Mouse (Mus musculus): ENCODE measurements at regions not wholly inside any gene's neighbourhood (a gene's known extent, or its start where the extent isn't known, plus 50 kb on each side); places are given as distances from the start of the nearest gene placed in this dataset.
A peak's percentile ranks its signal among the peaks of the same experiment; 100 is the strongest.
"Not testable (repeated sequence)": the region's sequence is repeated elsewhere in the genome, so short reads cannot be mapped to it uniquely, and the experiment has no call there.

DNA sequence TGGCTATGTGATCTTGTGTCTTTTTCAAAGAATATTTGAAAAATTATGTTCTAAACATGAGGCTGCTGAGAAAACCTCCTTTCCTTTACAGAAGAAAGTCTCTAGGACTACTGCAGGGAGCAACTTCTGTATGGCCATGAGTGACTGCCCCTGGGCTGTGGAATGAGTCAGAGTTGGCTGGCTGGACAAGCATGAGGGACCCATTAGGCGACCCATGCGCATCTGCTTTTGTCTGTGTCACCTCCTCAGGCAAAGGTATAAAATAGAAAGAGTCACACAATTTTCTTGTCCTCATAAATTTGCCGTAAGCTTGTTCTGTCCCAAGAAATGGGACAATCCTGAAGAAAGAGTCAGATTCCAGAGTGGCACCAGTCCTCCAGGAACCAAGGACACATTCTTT lies 220.1 kb upstream of the Irx1 start:
- DNase-seq (ENCODE audit: extremely low read depth, low read depth, low spot score) = no peak

DNA sequence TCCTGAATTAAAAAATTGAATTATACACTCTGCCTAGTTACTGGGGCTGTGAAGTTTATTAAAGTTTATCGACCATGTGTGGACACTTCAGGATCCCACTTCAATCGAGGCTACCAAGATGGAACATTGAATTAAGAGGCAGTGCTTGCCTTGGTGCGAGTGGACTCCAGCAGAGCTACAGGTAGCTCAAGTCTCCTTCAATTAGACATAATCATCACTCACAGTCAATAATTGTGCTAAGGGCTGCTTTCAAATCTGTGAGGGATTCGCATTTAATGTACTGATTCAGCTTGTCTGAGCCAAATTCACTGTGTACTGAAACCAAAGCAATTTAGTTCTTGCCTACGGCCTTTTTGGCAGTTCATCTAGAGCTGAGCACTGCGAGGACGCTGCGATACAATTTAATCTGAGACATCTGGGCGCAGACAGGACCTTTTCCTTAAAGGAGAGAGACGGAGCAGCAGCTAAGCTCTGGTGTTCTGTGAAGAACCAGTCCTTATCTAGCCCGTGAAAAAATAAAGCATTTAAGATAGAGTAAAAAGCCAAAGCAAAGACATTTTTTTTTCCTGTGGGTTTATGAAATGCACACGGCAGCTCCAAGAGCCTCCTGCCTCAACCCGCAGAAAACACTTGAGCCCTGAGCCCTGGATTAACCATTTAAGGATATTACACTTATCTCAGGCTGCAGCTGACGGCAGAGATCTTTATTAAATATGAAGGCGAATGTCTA lies 220.8 kb upstream of the Irx1 start:
- peak; percentile 95 for DNase-seq (ENCODE audit: extremely low read depth, low read depth, low spot score)

DNA sequence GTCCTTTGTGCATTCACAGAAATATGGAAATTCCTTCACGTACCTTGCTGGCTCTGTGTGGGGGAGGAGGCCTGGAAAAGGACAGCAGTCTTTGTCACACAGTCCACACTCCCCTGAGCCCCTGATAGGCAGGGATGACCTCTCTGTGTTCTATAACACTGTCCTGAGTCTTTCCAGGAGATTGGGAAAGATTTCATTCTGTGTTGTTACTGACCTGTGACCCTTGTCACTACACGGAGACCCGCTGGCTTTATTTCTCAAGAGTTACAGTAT lies 221.3 kb upstream of the Irx1 start:
- no peak for DNase-seq (ENCODE audit: extremely low read depth, low read depth, low spot score)

DNA sequence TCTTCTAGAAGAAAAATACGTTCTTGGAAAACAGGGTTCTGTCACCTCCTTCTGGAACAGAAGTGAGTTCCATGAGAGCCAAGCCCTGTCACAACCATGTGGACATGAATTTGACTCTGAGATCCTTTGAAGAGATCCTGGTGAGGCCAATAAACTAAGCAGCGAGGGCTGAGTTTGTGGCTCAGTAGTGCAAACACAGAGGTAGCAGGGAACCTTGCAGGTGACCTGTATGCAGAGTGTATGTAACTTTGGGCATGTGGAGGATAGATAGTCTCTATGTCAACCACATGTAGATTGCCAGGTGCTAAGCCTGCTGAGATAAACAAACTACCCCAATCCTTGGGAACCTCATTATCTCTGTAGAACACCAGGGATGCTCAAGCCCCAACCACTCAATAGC lies 232.4 kb upstream of the Irx1 start:
- no peak for DNase-seq (ENCODE audit: extremely low read depth, low read depth, low spot score)

DNA sequence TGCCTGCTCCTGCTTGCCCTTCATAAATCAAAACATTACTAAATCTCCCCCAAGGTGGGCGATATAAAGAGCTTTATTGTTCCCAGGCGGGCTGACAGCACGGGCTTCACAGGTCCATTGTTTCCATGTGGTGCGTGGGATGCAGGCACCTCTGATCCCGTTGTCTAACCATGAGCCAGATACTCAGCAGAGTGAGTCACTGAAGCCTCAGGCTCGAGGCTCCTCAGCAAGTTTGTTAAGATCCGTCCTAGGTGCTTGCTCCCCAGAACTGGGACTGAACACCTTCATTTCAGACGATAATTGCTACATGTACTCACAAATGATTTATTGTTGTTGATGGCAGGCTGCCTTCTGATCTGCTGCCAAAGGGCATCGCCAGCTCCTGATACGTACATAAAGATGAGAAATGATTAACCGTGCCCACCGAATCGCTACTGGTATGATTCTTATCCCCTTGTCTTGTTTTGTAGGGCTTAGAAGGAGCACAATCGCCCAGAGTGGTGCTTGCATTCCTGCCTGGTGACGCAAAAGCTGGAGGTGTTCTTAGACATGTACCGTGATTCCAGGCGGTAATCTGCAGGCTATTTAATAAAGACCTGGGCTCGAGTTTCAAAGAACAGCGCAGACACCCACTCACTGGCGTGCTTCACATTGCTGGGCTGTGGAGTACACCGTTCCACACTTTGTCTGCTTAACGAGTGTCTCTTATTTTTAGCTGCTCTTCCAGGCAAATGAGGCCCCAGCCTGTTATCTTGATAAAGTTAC lies 235.0 kb upstream of the Irx1 start:
- peak; percentile 100 for DNase-seq (ENCODE audit: extremely low read depth, low read depth, low spot score)

DNA sequence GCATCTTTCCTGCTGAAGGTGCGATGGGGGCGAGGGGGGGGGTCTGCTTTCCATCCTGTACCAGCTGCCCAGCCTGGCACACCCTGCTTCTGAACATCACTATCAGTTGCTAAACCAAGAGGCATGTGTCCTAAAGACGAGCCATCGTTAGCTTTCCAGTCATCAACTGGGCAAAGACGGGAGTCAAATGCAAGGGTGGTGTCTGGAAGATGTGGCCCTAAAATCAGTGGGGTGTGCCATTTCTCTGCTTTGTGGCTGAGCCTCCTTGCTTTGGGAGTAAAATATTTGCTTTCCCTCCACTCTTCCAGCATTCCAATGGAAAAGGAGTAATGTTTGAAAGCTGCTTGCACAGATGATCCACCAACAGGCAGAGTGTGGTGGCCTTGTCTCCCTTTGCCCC lies 246.0 kb upstream of the Irx1 start:
- DNase-seq (ENCODE audit: extremely low read depth, low read depth, low spot score) = no peak

DNA sequence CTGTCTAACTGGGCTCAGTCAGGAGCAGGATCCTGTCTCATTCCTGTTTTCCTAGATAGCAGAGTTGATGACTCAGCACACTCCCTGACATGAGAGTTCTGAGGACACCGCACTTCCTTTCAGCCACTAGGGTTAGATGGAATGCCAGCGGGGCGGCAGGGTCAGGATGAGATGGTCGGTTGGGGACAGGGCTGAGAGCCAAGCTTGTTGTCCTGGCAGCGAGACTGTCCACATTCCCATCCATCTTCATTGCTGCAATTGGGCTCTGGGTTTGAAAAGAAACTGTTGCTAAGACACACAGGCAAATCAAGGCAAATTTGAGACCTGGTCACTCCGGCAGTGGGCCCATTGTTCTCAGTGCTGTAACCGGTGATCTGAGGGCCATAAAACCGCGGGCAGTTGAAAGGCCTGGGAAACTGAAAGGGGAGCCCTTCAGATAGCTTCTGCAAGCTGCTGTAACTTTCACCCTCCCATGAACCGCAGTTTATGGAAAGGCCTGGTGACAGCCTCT lies 246.5 kb upstream of the Irx1 start:
- DNase-seq (ENCODE audit: extremely low read depth, low read depth, low spot score) = no peak

DNA sequence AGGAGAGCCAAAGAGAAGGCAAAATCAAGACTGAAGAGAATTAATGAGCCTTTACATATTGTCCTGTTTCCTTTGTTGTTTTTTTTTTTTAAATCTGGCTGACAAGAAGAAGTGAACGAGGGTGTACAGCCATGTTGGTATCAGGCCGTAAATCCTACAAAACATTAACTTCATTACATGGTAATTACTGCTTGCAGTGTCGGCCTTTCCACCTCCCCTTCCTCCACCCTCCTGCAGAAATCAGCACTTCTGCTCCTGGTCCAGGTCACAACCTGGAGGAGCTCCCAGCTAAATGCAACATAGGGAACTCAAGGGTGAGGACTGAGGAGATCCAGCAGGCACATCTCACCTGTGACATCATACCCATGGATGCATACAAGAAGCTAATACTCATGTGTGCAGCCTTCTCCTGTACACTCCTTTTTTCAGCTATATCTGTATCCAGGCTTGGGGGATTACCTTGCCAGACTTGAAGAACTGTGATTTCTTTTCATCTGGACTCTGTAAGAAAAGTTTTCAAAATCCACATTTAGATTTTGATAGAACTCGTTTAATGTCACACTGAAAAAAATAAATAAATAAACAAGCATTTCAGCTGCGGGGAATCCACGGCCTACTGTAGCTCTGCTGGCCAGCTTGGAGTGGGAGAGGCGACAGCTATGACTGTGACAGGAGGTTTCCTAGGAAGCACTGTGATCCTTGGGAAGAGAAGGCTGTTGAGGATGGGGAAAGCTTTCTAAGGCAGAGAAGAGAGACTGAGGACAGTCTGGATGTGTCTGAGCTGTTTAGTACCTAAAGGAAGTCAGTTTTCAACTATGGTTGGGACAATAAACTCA lies 247.2 kb upstream of the Irx1 start:
- no peak for DNase-seq (ENCODE audit: extremely low read depth, low read depth, low spot score)

DNA sequence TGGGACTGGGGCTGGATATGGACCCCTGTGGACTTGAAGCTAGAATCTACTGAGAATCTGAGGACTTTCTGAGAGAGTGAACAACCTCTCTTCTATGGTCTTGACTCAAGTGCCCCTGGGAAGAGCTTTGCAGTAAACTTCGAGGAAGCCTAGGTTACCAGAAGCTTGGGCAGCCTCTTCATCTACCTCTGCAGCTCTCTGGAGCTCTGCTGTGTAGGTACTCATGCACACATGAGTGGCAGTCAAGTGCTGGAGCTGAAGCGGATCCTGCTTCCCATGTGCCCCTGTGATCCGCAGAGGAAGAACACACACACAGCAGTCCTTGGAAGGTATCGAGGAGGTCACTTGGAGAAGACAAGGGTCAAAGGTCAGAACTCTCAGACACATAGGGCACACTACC lies 248.2 kb upstream of the Irx1 start:
- DNase-seq (ENCODE audit: extremely low read depth, low read depth, low spot score) = no peak

DNA sequence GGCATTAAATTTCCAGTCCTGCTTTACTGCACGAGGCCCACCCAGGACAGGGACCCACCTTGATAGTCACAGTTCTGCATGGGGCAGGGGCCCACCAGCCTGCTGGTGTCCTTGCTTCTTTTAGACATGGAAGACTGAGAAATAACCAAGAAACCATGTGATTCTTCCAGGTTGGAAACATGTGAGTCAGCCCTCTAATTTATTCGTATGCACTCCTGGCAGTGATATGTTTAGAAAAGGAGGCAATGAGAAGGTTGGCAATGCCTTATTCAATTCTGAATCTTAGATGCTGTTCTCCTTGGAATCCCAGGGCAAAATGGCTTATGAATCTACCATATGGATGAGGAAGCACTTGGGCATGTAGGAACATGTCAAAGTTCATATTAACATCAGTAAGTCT lies 249.2 kb upstream of the Irx1 start:
- no peak for DNase-seq (ENCODE audit: extremely low read depth, low read depth, low spot score)

DNA sequence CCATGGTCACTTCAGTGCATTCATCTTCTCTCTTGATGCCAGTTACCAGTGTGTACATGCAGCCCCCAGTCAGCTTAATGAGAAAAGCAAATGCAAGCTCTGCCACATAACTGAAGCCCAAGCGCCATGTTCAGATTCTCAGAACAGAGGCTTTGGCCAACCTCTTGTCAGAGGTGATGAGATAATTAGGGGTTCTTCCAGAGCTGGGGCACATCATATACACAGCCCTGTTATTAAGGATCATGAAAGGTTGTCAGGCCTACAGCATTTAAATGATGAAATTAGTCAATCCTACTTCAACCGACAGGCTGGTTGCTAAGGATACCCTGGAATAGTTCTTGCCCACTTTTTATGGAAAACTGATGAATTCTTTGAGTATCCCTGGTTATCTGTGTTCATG lies 255.8 kb upstream of the Irx1 start:
- DNase-seq (ENCODE audit: extremely low read depth, low read depth, low spot score) = no peak

DNA sequence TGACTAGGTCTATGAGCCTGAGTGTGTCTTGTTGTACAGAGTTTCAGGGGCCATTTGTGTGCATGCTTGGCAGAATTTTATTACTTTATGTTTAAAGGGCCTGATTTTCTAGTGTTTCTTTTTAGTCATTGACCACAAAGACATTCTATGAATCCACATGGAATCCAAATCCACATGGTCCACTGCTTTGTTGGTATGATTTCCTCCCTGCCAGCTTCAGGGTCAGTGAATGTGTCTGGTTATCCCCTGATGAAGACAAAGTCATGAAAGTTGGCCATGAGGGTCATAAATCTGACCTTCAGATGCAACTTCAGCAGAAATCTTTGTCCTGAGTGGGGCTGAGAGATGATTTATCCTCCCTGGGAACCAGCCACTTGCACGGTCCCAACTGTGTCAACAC lies 263.6 kb upstream of the Irx1 start:
- no peak for DNase-seq (ENCODE audit: extremely low read depth, low read depth, low spot score)

DNA sequence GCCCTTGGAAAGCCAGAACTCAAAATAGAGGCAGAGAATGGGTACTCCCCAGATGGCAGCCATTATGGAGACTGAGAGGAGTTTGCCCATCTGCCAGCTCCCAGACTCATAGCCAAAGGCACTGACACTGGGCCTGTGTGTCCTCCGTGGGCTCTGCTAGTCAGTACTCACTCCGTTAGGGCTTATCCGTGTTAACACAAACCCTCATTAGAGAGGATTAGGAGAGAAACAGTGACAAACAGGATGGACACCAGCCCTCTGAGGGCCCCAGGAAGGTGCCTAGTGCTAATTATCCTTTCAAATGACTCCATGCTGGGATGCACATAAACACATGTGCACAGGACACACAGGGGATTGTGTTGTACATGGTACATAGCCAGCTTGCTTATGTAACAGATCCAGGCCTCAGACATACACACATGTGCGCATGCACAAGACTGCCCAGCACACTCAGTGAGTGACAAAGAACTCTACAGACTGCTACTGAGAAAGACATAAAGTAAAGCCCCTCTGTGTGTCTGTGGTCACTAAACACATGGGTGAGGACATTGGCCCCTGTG lies 267.6 kb upstream of the Irx1 start:
- DNase-seq (ENCODE audit: extremely low read depth, low read depth, low spot score) = no peak

DNA sequence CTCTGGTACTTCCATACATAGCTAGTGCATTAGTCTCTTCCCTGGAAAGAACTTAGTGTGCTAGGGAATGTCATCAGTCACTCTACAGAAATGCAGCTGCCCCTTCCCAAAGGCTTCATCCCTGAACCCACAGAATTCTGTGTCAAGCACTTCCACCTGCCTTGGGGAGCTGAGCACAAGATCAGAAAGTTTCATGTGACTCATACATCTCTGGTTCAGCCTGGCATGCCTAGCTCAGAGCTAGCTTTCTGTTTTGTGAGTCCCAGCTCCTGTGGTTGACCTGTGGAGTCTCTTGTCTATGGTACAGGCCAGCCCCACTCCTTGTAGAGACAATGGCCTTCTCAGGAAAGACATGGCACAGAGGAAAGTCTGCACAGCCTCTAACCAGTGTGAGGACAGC lies 268.6 kb upstream of the Irx1 start:
- no peak for DNase-seq (ENCODE audit: extremely low read depth, low read depth, low spot score)

DNA sequence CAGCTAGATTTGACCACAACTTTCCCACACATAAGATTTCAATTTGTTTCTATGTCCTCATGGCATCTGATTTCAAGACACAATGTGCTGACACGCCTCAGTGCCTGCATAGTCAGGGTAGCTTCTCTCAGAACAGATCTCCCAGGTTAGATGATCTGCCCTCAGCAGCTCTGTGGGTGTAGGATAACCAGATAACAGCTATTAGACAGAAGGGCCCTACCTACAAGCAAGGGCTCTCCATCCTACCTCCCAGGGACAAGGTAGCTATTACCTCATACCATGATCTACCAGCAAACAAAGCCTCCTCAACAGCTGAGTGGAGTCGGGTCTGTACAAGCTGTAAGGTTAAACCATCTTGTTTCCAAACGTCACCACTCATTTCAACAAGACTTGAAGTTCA lies 278.4 kb upstream of the Irx1 start:
- DNase-seq (ENCODE audit: extremely low read depth, low read depth, low spot score) = no peak

DNA sequence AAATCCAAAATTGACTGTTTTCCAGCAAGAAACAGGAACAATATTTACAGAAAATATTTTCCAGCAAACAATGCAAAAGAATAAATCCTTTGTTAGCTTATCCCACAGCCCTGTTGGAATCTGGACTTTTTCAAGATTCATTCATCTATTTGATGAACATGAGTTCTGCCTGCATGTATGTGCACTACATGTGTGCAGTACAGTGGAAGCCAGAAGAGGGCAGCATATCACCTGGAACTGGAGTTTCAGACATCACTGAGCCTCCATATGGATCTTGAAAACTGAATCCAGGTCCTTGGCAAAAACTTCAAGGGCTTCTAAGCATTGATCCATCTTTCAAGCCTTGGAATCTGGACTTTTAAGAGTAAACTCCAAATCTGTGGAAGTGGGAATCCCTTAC lies 286.9 kb upstream of the Irx1 start:
- no peak for DNase-seq (ENCODE audit: extremely low read depth, low read depth, low spot score)

DNA sequence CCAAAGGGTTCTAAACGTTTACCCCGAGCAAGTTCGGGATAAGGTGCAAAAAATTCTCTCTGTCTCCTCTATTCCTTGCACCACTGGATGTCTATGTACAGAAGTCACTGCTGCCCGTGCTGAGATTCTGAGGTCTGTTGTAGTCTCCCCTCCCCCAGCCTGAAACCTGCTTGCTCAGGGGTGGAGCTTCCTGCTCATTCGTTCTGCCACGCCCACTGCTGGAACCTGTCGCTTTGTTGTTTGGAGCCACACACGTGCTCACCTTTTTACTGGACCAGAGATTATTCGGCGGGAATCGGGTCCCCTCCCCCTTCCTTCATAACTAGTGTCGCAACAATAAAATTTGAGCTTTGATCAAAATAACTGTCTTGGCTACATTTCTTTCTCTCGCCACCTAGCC lies 289.7 kb upstream of the Irx1 start:
- not testable (repeated sequence) for DNase-seq (ENCODE audit: extremely low read depth, low read depth, low spot score)

DNA sequence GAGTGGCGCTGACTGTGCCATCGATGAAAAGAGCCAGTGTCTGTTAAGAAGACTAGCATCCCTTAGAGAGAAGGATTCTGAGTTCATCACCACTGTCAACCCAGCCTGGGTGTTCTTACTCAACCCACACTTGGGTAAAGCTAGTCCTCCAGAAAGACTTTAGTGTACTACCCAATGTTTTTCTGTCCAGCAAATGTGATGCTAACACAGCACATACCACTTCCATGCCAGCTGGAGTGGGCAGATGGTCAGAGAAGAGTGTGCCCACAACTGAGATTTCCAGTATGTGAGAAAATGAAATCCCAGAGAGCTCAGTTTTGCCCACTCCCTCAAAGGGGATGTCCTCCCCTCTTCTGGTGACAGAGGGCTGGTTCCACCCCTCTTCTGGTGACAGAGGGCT lies 295.3 kb upstream of the Irx1 start:
- DNase-seq (ENCODE audit: extremely low read depth, low read depth, low spot score) = no peak

DNA sequence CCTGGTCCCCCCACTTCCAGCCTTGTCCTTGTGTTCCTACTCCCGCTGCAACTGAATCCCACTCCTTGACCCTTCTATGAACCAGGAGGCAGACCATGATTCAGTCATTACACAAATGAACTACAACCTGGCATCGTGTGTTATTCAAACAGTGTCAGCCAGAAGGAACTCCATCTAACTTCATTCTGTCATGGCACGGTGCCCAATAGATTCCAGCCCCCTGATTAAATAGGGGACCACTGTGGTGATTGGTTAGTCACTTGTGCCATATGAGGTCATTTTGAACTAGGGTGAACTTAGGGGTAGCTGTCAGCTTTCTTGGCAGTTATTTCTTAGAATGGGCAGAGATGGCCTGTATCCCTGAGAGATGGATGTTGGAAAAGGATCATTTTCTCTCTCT lies 300.9 kb upstream of the Irx1 start:
- DNase-seq (ENCODE audit: extremely low read depth, low read depth, low spot score) = no peak

DNA sequence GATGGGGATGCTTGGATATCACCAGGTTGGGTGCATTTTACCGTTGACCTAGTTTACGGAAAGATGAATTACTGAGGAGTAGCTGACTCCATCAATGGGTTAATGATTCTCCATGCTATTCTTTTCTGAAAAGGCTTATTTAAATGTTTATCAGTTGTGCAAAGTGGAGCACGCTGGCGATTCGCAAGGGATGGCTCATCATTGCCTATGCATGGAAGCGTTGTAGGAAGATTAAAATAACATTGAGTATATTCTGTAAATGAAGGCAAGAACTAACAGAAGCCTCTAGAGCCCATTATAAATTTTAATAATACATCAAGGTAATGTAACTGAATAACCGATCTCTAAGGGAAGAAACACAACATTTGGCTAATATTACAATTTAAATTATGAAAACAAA lies 301.6 kb upstream of the Irx1 start:
- DNase-seq (ENCODE audit: extremely low read depth, low read depth, low spot score) = no peak

DNA sequence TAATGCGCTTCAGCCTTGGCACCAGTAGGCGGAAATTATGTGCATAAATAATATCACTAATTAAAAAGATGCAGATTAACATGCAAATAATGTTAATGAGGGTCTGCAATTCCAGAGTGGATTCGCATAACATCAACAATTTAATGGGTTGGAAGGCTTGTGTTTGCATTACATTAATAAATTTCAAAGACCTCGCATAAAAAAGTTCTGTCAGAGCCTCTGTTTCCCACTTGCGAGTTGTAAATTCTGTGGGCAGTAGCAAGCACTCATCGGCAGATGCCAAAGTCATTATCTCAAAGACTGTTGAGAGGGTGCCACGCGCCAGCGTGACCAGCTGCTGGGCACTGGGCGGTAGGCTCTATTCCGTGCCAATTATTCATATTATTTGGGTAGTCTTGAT lies 302.1 kb upstream of the Irx1 start:
- no peak for DNase-seq (ENCODE audit: extremely low read depth, low read depth, low spot score)
